Mouse (Mus musculus) gonadal fat pad, adult 2 months (tissue): ENCODE data around the gene Spryd3. TPM values are rescaled to one million over a fixed set of nuclear protein-coding genes. Genes with fewer than 3 reads are reported as not detected.
"Not testable (repeated sequence)": the region's sequence is repeated elsewhere in the genome, so short reads cannot be mapped to it uniquely, and the experiment has no call there.

Experiments
- DNase-seq: peaks from one replicate; pipeline ENCODE4 v3.0.0-alpha.2; 2012; ENCODE audit warnings: low read depth
- polyA plus RNA-seq: library from polyadenylated mRNA; depleted of rRNA; stranded (reverse); fragments of >200 nt; gene quantifications from 2 replicates; pipeline ENCODE4 v1.2.3, GENCODE M21; 2012

Spryd3 gene
- polyA plus RNA-seq, 1 experiment: 60.3 TPM

DNA sequence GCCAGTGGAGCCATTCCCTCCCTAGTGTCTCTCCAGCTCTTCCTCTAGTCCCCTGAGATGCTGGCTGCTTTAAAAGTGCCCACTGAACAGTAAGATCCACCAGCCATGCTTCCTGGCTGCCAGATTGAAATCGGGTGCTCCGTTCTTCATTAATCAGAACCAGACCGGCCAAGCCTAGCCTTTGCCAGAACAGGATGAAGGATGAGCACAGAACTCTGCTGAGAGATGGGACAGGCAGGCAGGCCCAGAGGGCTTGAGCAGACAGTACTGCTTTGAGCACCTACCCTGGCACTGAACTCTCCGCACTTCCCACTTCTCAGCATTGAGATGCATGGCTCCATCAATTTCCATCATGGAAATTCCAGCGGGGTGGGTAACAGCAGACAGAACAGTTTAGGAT, 36.8 kb downstream of the Spryd3 start:
- no peak for DNase-seq

DNA sequence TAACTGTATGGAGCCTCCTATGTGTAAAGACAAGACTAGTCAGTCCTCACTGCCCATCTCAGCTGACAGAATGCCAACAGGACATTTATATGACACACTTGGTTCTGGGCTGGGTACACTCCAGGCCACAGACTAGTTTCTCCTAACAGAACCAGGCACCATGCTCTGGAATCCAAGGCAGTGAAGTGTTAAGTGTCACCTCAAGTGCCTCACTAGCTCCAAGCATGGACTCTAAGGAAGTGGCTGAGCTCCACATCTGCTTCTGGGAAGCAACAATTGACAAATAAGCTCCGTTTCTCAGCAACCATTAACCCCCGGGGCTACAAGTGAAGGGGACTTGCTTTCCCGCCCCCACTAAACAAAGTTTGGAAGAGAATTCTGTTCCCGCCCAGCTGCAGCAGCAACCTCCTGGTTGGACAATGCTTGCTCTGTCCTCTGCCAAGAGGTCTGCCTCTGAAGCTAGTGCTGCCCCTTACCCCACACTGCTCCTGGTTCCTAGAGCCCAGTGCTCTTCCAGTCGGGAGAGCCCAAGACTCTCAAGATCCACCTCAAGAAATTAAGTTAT, 38.0 kb downstream of the Spryd3 start:
- no peak for DNase-seq

DNA sequence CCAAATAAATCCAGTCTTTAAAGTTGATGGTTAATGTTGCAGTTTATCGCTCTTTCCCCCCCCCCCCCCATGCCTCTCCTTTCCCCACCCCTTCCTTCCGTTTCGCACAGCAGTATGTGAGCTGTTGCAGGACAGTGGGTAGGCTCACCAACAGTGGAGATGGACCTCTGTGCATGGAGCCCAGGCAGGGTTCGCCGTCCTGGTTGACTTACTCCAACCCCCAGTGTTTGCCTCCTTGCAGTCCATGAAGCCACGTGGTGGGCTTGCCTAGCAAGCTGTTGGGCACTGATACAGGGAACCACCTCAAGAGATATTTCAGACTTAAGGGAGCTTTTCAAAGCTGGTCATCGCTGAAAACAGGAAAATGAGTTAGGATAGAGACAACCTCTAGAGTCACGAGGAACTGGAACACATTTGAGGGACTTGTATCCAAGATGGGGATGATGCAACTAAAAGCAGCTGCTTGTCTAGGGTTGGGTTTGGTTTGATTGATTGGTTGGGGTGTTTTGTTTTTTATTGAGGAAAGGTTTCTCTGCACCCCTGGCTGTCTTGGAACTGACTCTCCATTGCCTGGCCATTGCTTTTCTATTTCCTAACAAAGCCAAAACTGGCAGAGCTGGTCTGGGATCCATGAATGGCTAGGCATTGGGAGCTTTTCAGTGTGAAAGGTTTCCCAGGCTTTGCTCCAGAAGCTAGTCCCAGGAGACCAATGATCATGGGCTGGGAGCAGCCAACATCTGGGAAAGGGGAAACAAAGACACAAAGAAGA, 38.7 kb downstream of the Spryd3 start:
- DNase-seq: peak; percentile 78

DNA sequence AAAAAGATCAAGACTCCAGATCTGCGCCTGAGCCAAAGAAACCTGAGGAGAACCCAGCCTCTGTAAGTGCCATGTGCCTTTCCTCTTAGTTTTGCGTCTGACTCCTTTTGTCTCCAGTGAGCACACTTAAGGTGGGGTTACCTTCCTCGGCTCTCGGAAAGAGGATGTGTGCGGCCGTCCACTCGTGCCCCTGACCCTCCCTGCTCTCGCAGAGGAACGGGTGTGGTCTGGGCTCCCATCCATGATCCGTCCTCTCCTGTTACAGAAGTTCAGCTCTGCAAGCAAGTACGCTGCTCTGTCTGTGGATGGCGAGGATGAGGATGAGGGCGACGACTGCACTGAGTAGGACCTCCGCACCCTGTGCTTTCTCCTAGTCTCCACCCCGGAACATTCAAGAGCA, 41.0 kb downstream of the Spryd3 start:
- no peak for DNase-seq

DNA sequence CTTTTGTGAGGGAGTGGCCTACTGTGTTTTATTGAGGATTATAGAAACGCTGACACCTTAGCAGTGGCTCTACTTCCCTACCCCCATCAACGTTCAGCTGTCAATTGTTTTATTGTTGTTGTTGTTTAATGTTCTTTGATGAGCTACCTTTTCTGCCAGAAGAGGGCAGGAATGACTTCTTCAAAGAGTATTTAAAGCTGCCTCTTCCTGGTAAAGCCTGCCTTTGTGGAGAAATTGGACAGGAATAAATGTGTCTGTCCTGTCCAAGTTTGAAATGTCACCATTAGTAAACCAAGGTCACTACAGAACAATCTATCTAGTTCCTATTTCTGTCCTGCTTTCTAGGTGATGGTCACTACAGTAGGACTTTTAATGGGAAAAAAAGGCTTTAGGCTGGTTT, 41.9 kb downstream of the Spryd3 start:
- no peak for DNase-seq

DNA sequence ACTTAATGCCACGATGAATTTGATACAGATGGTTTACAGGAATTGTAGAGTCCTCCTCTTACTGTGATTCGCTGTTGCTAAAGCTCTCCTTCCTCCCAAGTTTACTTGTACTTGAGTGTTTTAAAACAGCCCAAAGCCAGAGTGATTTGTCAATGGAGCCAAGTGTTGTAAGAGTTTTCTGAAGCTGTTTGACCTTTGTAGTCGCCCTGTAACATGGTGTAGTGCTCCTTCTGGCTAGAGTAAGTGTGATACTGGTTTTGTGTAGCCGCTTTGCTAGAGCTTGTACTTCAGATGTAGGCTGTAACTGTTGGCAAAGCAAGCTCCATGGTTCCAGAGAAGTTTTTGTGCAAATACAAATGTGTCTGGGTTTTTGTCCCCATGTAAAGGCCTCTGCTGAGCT, 43.8 kb downstream of the Spryd3 start:
- DNase-seq: peak; percentile 68

DNA sequence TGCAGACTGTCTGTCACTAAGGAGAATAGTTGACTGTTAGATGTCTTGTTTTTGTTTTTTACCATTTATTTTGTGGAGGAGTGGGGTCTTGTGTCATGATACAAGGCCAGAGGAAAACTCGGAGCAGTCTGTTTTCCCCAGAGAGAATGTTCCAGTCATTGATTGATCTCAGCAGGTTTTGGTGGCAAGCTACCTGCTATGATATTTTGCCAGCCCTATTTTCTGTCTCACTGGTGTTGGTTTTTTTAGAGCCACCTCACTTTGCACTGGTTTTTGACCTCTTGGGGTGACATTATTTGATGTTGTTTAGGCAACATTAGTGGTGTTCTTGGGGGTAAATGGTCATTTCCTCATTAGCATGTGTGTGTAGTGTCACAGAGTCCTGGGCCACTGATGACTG, 44.3 kb downstream of the Spryd3 start:
- no peak for DNase-seq

DNA sequence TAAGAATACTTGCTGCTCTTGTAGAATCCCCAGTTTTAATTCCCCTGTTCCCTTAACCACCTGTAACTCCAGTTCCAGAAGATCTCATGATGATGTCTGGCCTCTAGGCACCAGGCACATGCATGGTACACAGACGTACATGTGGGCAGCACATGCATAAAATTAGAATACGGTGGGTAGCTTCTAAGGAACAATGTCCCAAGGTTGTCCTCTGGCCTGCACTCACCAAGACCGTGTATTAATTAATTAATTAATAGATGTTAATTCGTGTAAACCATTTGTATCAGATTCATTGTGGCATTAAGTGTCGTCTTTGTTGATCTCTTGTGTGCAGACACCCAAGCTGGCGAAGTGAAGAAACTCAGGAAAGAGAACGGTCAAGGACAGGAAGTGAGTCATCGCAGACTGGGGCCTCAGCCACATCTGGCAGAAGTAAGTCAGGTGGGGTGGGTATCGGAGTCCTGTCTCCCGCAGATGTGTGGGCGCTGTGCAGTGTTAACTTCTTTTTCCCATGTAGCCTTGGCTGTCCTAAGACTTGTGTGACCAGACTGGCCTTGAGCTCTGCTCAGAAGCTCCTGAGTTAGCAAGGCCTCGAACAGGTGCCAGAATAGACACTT, 44.9 kb downstream of the Spryd3 start:
- DNase-seq: no peak

DNA sequence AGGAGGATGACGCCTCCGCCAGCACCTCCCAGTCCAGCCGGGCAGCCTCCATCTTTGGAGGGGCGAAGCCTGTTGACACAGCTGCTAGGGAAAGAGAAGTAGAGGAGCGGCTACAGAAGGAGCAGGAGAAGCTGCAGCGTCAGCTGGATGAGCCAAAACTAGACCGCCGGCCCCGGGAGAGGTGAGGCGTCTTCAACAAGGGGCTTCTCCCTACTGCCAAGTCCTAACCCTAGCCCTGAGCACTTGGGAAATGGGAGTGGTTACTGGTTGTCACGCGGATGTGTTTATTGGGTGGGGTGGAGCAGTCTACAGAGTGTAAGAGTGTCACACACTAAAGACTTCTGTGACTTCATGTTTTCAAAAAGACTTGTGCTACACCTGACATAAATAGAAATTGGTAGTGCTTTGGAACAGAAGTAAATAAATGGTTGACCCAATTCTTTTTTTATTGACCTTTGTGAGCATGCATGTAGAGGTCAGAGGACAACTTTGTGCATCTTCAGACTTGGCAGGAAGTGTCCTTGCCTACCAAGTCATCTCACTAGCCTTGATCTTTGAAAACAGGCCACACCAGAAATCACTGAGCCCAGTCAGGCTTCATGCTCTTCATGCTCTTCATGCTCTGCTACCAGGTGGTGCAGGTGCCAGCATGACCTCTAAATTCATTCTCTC, 46.0 kb downstream of the Spryd3 start:
- no peak for DNase-seq

DNA sequence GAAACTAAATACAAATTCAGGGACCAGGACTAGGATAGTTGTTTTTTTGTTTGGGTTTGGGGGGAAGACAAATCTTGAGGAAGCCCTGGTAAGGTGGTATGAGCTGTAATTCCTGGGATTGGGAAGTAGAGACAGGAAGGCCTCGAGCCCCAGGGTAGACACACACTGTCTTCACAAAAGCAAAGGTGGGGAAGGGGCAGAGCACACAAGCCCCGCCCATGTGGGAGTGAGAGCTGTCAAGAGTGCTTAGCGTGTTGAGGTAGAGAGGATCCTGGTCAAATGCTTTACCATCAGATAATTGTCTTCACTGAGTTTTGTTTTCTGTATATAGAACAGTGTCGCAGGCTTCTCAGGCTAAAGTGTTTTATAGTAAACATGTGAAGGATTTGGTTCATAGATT, 53.0 kb downstream of the Spryd3 start:
- DNase-seq: no peak

DNA sequence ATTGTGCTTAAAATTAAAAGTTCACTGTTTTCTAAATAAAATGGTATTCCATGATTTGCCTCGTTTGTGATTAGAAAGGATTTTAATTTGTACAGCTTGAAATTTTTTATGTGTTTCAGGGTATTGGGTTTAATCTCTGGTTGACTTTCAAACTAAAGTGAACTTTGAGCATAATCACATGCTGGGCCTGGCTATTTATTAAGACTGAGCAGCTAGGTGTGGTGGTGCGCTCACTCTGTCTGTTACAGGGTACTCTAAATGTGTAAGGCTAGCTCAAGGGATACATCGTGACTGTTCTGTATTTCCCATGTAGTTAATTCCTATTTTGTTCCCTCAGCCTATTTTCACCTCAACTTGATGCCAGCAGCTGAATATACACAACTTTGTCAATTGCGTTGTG, 53.9 kb downstream of the Spryd3 start:
- DNase-seq: no peak

DNA sequence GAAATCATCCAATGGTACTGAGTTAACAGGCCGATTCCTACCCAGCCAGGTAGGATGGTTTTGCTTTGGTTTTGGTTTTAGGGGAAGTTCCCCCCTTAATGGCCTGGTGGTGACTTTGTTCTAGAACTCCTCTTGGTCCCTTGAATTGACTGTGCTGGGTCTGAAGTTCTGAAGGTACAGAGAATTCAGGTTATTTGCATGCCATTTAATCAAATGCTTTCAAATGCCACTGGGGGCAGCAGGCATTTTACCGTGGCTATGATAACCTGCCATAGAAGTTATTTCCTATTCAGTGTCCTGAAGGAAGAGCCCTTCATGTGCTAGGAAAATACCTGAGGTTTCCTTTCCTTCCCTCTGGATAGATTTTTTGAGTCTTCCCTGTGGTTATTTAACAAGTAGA, 55.6 kb downstream of the Spryd3 start:
- no peak for DNase-seq

DNA sequence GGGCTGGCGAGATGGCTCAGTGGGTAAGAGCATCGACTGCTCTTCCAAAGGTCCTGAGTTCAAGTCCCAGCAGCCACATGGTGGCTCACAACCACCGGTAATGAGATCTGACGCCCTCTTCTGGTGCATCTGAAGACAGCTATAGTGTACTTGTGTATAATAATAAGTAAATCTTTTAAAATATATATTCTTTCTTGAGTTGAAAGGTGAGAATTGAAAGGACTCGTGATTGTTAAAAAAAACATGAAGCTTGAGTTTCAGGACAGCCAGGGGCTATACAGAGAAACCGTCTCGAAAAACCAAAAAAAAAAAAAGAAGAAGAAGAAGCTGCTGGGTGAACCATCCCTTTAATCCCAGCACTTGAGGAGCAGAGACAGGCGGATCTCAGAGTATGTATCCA, 56.1 kb downstream of the Spryd3 start:
- DNase-seq: not testable (repeated sequence)

DNA sequence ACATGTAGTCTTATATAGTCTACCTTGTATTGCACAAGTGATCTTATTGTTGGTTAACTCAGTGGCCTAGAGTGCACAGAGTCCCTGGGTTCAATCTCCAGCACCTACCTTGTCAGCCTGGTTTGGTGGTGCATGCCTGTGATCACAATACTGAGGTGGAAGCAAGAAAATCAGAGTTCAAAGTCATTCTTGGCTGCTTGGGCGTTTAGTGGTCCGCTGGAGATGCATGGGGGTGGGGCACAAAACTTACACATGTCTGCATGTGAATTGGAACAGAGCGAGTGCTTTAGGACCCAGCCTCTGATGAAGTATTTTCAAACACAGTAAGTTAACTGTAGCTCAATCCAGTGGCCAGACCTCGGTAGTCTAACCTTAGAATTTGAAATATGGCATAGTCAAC, 56.8 kb downstream of the Spryd3 start:
- no peak for DNase-seq

DNA sequence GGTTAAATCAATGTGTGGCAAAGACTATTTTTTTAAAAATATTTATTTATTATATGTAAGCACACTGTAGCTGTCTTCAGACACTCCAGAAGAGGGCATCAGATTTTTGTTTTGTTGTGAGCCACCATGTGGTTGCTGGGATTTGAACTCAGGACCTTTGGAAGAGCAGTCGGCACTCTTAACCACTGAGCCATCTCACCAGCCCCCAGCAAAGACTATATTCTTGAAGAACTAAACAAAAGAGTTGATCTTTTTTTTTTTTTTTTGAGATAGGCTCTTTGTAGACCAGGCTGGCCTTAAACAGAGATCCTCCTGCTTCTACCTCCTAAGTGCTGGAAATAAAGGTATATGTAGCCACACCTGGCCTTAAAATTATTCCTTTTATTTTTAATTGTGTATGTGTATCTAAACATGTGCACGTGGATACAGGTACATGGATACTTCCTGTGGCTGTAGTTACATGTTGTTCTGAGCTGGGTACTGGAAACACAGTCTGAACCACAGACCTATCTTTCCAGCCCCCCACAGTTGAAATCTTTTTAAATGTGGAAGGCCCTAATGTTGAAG, 58.8 kb downstream of the Spryd3 start:
- DNase-seq: no peak

DNA sequence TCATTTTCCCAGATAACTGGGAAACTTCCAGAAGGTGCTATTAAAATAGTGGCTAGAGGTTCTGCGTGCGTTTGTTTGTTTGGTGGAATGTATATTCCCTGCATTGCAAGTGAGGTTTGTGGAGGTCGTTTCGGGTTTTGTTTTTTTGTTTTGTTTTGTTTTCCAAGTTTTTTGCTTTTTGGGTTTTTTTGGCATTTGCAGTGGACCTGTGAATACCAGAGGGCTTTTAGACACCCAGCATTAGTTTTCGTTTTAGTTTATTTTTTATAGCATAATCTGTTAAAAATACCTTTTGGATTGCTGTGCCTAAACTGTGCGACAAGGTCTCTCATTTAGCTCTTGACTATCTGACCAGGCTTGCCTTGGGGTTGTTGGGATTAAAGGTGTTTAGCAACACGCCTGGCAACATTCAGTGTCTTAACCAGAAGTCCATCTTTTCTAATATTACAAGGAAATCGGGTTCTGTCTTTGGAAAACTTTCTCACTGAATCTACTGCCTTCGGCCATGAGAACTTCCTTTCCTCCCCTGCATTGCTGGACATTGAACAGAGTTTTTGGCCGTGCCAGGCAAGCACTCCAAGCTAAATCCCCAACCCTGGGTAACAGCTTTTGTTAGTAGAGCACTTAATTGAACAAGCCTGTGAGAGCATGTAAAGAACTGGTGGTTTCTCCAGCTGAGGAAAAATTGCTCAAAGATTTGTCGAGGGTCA, 61.0 kb downstream of the Spryd3 start:
- DNase-seq: peak; percentile 56

DNA sequence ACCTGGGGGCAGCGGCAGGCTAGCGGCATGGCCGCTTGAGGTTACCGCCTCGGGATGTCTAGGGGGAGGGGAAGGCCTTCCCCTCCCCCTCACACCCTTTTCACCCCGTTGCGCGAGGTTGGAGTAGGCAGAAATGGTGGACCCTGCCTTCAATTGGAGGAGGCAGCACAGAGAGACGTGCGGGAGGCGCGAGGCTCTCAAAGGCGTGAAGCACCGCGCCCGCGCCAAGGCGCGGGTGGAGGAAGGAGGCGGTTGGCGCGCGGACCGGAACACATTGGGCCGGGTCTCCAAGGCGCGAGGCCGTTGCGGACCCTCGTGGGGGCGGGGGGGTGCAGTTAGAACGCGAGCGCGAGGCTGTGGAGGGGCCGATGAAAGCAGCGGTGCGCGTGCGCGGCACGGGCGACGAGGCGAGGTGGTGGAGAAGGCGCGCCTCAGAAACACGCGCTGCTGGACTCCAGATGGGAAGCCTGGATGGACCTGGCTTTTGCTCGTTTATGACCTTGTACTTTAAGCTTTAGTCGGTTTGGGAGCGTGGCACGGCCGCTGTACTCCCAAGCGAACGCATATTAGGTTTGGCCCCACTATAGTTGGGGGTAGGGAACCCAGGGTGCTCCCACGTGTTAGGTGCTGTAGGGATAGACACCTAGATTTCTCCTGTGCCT, 61.8 kb downstream of the Spryd3 start:
- DNase-seq: no peak

DNA sequence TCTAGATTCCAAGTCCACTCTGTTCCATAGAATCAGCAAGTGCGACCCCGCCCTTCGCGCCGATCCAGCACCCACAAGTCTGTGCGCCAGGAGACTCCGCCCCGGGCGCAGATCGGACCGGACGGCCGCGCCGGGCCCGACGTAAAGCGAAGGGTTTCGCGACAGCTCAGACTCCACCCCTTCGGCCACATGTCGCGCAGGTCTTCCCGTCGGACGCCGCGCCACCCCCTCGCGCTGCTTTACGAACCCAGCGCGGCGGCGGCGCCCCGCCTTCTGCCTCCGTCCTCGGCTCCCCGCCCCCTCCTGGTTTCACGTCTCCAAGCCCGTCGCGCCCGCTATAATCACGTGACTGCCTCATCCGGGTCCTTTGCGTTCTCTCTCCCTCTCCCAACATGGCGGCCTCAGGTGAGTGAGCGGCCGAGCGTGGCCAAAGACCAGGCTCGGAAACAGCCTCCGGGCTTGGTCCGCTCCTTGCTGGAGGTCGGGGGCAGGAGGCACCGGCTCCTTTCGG, 62.4 kb downstream of the Spryd3 start, which contains the start of gene Eif4b:
Gene Eif4b (plus strand): TSS at position 215 of the 511 bp plus-strand sequence.
- DNase-seq: peak; percentile 70

DNA sequence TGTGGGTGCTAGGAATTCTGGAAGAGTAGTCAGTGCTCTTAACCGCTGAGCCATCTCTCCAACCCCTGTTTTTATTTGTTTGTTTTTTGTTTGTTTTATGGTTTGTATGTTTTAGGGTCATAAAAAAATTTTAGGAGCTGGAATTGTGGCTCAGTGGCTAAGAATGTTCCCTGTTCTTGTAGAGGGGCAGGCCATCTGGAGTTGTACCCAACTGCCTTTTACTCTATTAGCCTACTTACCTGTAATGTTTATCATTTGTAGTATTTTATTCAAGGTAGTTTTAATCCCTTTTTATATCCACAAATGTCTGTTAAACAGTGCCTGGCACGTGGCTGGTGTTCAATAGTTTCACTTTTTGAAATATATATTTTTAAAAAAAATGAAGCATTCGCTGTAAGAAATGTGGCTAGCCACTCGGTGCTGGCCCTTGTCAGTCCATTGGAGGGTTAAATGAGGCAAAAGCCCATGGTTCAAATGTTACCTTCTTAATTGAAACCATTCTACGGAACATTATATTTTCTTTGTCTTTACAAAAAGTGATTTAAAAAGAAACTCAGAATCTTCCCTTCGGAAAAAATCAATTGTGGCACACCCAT, 63.0 kb downstream of the Spryd3 start:
- no peak for DNase-seq
